ENCODE assay signal across 13 mouse cellular contexts in genomic region chr11:95420880-95421435, GRCm38 (mm10).
"Had no signal": no experiment of that assay in that cellular context is flagged by ENCODE, and none has a peak within 500 bp of the region (broad histone marks: within the 10 kb centered on the region; RNA-seq: fewer than 3 reads in every experiment).

No protein-coding gene starts in this region.

- H3K9ac ChIP-seq: limb, embryonic 12.5 days; liver, embryonic 14.5 days; midbrain, embryonic 13.5 days; stomach, embryonic 15.5 days had no signal

- H3K4me2 ChIP-seq: limb, embryonic 12.5 days; midbrain, embryonic 13.5 days; stomach, embryonic 15.5 days had no signal

- ATAC-seq: midbrain, embryonic 13.5 days had no signal

- H3K27ac ChIP-seq: left cerebral cortex, adult 2 months; limb, embryonic 12.5 days; liver, embryonic 14.5 days; midbrain, embryonic 13.5 days; stomach, embryonic 15.5 days had no signal

- H3K36me3 ChIP-seq: stomach, embryonic 15.5 days had no signal

- DNase-seq: kidney, adult 18-20 months; kidney, postnatal 25 days; liver; lung, adult 2 months; lung, postnatal 10 days; right cerebral cortex, postnatal 14 days; thymus, adult 2 months; thymus, postnatal 25 days had no signal

- H3K9me3 ChIP-seq: limb, embryonic 12.5 days; midbrain, embryonic 13.5 days; stomach, embryonic 15.5 days had no signal

- H3K4me3 ChIP-seq: left cerebral cortex, adult 2 months; limb, embryonic 12.5 days; midbrain, embryonic 13.5 days; stomach, embryonic 15.5 days had no signal

- H3K27me3 ChIP-seq: limb, embryonic 12.5 days; midbrain, embryonic 13.5 days; stomach, embryonic 15.5 days had no signal
